Mouse (Mus musculus) layer of hippocampus, adult 11-12 months (tissue): ENCODE measurements around the gene Slc35b4.

Experiments used
- DNase-seq: peaks from one replicate; pipeline ENCODE4 v3.0.0; 2022; ENCODE audit warnings: low spot score

Gene Slc35b4

GRCm38 (mm10) chr6:34170844-34171494 is 5.9 kb downstream of the Slc35b4 start:
- no peak for DNase-seq

- no peak for DNase-seq
These were observed 8.1 kb downstream of the Slc35b4 start for GRCm38 (mm10) chr6:34168834-34169233.

- DNase-seq, result no peak
These were observed 13.9 kb downstream of the Slc35b4 start for GRCm38 (mm10) chr6:34163014-34163413.

GRCm38 (mm10) chr6:34162607-34163006 is 14.3 kb downstream of the Slc35b4 start:
- no peak for DNase-seq

GRCm38 (mm10) chr6:34161511-34161910 is 15.4 kb downstream of the Slc35b4 start:
- no peak for DNase-seq

GRCm38 (mm10) chr6:34160816-34161310 is 16.0 kb downstream of the Slc35b4 start:
- DNase-seq, result no peak

- DNase-seq, result no peak
These were observed 16.7 kb downstream of the Slc35b4 start for GRCm38 (mm10) chr6:34159998-34160815.

GRCm38 (mm10) chr6:34156841-34157748 is 19.8 kb downstream of the Slc35b4 start:
- no peak for DNase-seq

- no peak for DNase-seq
These were observed 20.9 kb downstream of the Slc35b4 start for GRCm38 (mm10) chr6:34156057-34156456.

- DNase-seq, result no peak
These were observed 21.6 kb downstream of the Slc35b4 start for GRCm38 (mm10) chr6:34155137-34155804.

- peak; percentile 25 for DNase-seq
These were observed 22.7 kb downstream of the Slc35b4 start for GRCm38 (mm10) chr6:34154202-34154601.

GRCm38 (mm10) chr6:34153069-34154052 is 23.6 kb downstream of the Slc35b4 start:
- no peak for DNase-seq

- no peak for DNase-seq
These were observed 27.1 kb downstream of the Slc35b4 start for GRCm38 (mm10) chr6:34149821-34150220.

- DNase-seq, result no peak
These were observed 27.8 kb downstream of the Slc35b4 start for GRCm38 (mm10) chr6:34149066-34149465.

- DNase-seq, result no peak
These were observed 28.3 kb downstream of the Slc35b4 start for GRCm38 (mm10) chr6:34148639-34149038.

- DNase-seq, result no peak
These were observed 28.9 kb downstream of the Slc35b4 start for GRCm38 (mm10) chr6:34148021-34148420.

GRCm38 (mm10) chr6:34146042-34146441 is 30.9 kb downstream of the Slc35b4 start:
- DNase-seq, result no peak

GRCm38 (mm10) chr6:34142931-34143330 is 34.0 kb downstream of the Slc35b4 start:
- no peak for DNase-seq

- no peak for DNase-seq
These were observed 38.5 kb downstream of the Slc35b4 start for GRCm38 (mm10) chr6:34138366-34138765.

- no peak for DNase-seq
These were observed 44.5 kb downstream of the Slc35b4 start for GRCm38 (mm10) chr6:34132391-34132790.
